Mouse (Mus musculus) C2C12 (cell line): ENCODE measurements around the gene Twist2.

Experiments used
- CTCF ChIP-seq: IDR thresholded peaks from one replicate; pipeline ENCODE4 v1.5.1; 2011; ENCODE audit not compliant: control insufficient read depth, insufficient read depth, insufficient read length
- FOSL1 ChIP-seq: IDR thresholded peaks from one replicate; pipeline ENCODE4 v1.8.0; 2011; ENCODE audit warnings: mild to moderate bottlenecking, low read length; ENCODE audit not compliant: poor library complexity, insufficient read depth, severe bottlenecking
- MAX ChIP-seq: IDR thresholded peaks from one replicate; pipeline ENCODE4 v1.6.1; 2011; ENCODE audit warnings: mild to moderate bottlenecking, control low read depth
- MYOG ChIP-seq: IDR thresholded peaks from one replicate; pipeline ENCODE4 v1.6.1; 2011; ENCODE audit not compliant: control insufficient read depth, insufficient read length; ENCODE audit errors: extremely low read depth
- USF1 ChIP-seq: IDR thresholded peaks from one replicate; pipeline ENCODE4 v1.6.1; 2011; ENCODE audit warnings: low read depth, mild to moderate bottlenecking, control low read depth, moderate library complexity

GRCm38 (mm10) chr1:91878696-91879095 is 77.4 kb downstream of the Twist2 start:
- no peak for TF ChIP-seq CTCF
- TF ChIP-seq MAX = no peak
- TF ChIP-seq USF1 = no peak
- TF ChIP-seq FOSL1 = no peak
- no peak for TF ChIP-seq MYOG
